Mouse (Mus musculus) liver, embryonic 11.5 days (tissue): Measurements from ENCODE around the gene Ppp1r12a. TPM values are rescaled to one million over a fixed set of nuclear protein-coding genes. Genes with fewer than 3 reads are reported as not detected.

Experiments
- ATAC-seq: fragments of 200-750 bp; cut with Nextera tagmentation; replicated peaks from 2 replicates; pipeline ENCODE4 v1.8.0; 2017; ENCODE audit warnings: moderate number of reproducible peaks, mild to moderate bottlenecking, moderate TSS enrichment, moderate library complexity; ENCODE audit not compliant: low FRiP score
- DNase-seq: peaks from one replicate; pipeline ENCODE4 v3.0.0-alpha.2; 2017; ENCODE audit warnings: low spot score
- H3K27ac ChIP-seq: fragments of 300-500 bp; sonication (generic); 2 replicates; pipeline ENCODE4 v1.5.1; 2014; ENCODE audit warnings: mild to moderate bottlenecking, low read depth, low read length, control low read depth
- H3K27me3 ChIP-seq: fragments of 300-500 bp; sonication (generic); replicated peaks from 2 replicates; pipeline ENCODE4 v1.6.1; 2014; ENCODE audit warnings: low read length, mixed read lengths; ENCODE audit not compliant: control insufficient read depth, insufficient read depth
- H3K36me3 ChIP-seq: fragments of 300-500 bp; sonication (generic); 2 replicates; pipeline ENCODE4 v1.6.1; 2014; ENCODE audit warnings: mild to moderate bottlenecking, low read length, moderate library complexity, mixed read lengths; ENCODE audit not compliant: control insufficient read depth, insufficient read depth
- H3K4me1 ChIP-seq: fragments of 300-500 bp; sonication (generic); replicated peaks from 2 replicates; pipeline ENCODE4 v1.6.1; 2014; ENCODE audit warnings: low read length, mixed read lengths; ENCODE audit not compliant: control insufficient read depth, insufficient read depth
- H3K4me2 ChIP-seq: fragments of 300-500 bp; sonication (generic); 2 replicates; pipeline ENCODE4 v1.6.1; 2014; ENCODE audit warnings: mild to moderate bottlenecking, control low read depth, moderate library complexity
- H3K4me3 ChIP-seq: fragments of 300-500 bp; sonication (generic); 2 replicates; pipeline ENCODE4 v1.5.1; 2014; ENCODE audit warnings: low read depth, low read length, control low read depth
- H3K9ac ChIP-seq: fragments of 300-500 bp; sonication (generic); 2 replicates; pipeline ENCODE4 v1.6.1; 2014; ENCODE audit warnings: low read depth, low read length, control low read depth
- H3K9me3 ChIP-seq: fragments of 300-500 bp; sonication (generic); 2 replicates; pipeline ENCODE4 v1.6.1; 2016; ENCODE audit warnings: low read length, inconsistent platforms, mixed read lengths; ENCODE audit not compliant: control insufficient read depth
- WGBS: fragments of 180-500 bp; shearing (Covaris S2); extraction: QIAGEN DNeasy Blood & Tissue Kit; methylation state at CpG from one replicate; pipeline ENCODE4 v1.1.7; 2014; 5-methylcytosine and 5-hydroxymethylcytosine counted together
- polyA plus RNA-seq: library from polyadenylated mRNA; unstranded; fragments of >200 nt; fragmentation: Nextera tagmentation; extraction: Ambion mirVana; gene quantifications from 2 replicates; pipeline ENCODE4 v1.2.1, GENCODE M21; 2014

Ppp1r12a gene
- polyA plus RNA-seq, 1 experiment from 2014 or later, result 69.4 TPM

DNA sequence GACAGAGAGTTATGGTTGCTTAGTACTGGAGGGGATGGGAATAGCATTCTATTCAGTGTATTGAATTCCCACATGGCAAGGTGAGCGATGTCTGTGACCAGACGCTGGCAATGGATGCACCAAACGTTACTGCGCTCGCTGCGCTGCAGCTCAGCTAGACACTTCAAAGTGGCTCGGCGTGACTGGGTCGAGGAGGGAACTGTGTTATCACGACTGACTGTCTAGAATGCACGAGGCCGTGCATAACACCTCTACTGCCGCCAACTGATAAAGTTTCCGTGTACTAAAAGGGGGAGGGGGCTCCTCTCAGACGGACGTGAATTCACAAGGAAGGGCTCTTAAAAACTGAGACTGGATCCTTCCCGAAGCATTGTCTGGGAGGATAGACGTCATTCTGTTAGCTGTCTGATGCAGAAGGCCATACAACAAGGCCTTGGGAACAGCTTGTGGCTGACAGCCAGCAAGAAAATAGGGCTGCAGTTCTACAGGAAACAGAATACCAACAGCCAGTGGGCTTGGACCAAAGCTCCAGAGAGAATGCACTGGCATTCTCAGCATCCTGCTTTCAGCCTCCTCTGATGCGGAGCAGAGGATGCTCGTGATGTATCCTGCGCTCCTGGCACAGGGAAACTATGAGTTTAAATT, 6.8 kb upstream of the Ppp1r12a start:
- Histone ChIP-seq H3K36me3 (no peaks in the 10 kb centered on the region; the same call in 1 of the 2 replicates), H3K27me3 (no peaks in the 10 kb centered on the region), H3K9me3 (no peaks in the 10 kb centered on the region), H3K4me2 (no peak overlapping the region), H3K9ac (no peak overlapping the region), H3K4me3 (no peak overlapping the region), H3K4me1 (no peaks in the 10 kb centered on the region), H3K27ac (no peak overlapping the region)
- DNase-seq (no peak), ATAC-seq (no peak)
- 54% methylated on average over 21 of the region's 21 CpGs for WGBS

DNA sequence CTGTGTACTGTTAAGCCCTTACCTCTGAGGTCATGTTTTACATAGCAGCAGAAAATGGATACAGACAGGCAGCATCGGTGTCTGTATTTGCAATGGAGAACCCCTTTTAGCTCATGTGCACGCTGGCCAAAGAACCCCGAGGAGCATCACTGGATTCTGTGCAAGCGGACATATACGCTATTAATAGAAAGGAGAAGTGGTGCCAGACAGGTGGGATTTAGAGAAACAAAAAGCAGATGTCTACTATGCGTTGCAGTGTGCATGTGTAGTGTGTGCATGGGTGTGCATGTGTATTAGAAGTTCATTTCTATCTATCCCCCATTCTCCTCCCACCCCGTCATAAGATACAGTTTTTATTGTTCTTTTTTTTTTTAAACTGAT, 6.3 kb upstream of the Ppp1r12a start:
- 69% methylated on average over 7 of the region's 7 CpGs for WGBS
- no peak overlapping the region for H3K27ac ChIP-seq
- no peaks in the 10 kb centered on the region for H3K4me1 ChIP-seq
- ATAC-seq (no peak), DNase-seq (no peak)
- no peak overlapping the region for H3K4me3 ChIP-seq
- no peaks in the 10 kb centered on the region for H3K27me3 ChIP-seq
- no peak overlapping the region for H3K9ac ChIP-seq
- no peaks in the 10 kb centered on the region; the same call in 1 of the 2 replicates for H3K36me3 ChIP-seq
- no peak overlapping the region for H3K4me2 ChIP-seq
- H3K9me3 ChIP-seq, result no peaks in the 10 kb centered on the region

DNA sequence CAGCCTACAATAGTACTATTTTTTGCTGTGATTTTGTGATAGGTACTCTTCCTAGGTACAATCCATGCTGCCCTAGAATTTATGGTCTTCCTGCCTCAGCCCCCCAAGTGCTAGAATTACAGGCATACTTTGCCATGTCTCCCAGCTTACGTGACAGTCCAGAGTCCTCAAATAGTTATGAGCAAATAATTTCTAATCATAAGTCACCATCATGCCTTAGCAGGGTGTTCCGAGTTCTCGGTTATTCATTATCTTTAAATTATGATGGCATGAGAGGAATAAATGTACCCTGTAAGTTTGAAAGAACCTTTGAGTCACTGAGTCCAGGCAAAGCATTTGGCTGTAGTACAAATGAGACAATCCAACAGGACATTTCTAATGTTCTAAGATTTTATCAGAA, 5.9 kb upstream of the Ppp1r12a start:
- Histone ChIP-seq H3K4me3 (no peak overlapping the region), H3K4me1 (0 out of 2 replicates have a peak, but pooled peaks cover 3% of the 10 kb centered on the region), H3K27ac (no peak overlapping the region), H3K4me2 (no peak overlapping the region), H3K27me3 (no peaks in the 10 kb centered on the region), H3K9me3 (no peaks in the 10 kb centered on the region), H3K36me3 (no peaks in the 10 kb centered on the region), H3K9ac (no peak overlapping the region)
- no peak for DNase-seq
- 88% methylated on average over 3 of the region's 3 CpGs for WGBS
- ATAC-seq, result no peak

DNA sequence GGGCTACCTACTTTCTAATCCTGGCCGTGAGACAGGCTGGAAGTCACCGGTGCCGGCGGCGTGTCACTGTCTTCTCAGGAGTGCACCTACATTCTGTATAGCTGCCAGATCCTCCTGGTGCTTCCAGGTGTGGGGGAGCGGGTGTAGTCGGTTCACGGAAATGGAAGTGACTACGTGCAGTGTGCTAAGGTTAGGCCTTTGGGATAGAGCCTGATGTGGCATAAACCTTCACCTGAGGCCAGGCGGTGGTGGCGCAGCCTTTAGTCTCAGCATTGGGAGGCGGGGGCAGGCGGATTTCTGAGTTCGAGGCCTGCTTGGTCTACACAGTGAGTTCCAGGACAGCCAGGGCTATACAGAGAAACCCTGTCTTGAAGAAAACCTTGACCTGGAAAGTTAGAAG, 3.0 kb upstream of the Ppp1r12a start:
- WGBS, result 85% methylated on average over 14 of the region's 14 CpGs
- Histone ChIP-seq H3K9me3 (no peaks in the 10 kb centered on the region), H3K4me2 (no peak overlapping the region), H3K4me3 (no peak overlapping the region), H3K27me3 (no peaks in the 10 kb centered on the region), H3K9ac (no peak overlapping the region), H3K36me3 (no peaks in the 10 kb centered on the region), H3K27ac (no peak overlapping the region), H3K4me1 (0 out of 2 replicates have a peak, but pooled peaks cover 3% of the 10 kb centered on the region)
- ATAC-seq, result no peak
- no peak for DNase-seq

DNA sequence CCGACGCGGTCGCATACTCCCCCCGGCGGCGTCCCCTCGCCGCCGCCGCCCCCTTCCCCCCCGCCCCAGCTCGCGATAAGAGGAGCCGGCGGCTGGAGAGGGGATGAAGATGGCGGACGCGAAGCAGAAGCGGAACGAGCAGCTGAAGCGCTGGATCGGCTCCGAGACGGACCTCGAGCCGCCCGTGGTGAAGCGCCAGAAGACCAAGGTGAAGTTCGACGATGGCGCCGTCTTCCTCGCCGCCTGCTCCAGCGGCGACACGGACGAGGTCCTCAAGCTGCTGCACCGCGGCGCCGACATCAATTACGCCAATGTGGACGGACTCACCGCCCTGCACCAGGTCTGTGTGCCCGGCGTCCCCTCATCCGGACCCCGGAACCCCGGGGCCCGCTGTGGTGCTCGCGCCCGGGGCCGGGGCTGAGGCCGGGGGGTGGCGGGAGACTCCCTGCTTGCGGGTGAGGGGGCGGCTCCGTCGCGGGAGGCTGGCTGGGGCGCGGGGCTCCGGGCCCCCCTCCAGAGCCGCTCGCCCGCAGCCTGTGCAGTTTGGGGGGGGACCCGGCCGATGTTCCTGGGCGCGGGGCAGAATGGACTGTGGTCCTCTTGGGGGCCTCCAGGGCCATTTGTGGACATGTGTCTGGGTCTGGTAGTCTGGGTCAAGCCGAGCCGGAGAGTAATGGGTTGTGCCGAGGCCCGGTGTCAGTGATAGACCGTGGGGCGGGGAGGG, 466 bp downstream of the Ppp1r12a start:
- Histone ChIP-seq H3K4me3 (peak overlapping the region; percentile 100), H3K9me3 (no peaks in the 10 kb centered on the region), H3K4me2 (peak overlapping the region; percentile 83), H3K4me1 (peaks cover 11% of the 10 kb centered on the region), H3K36me3 (no peaks in the 10 kb centered on the region), H3K27me3 (no peaks in the 10 kb centered on the region), H3K27ac (peak overlapping the region; percentile 96), H3K9ac (peak overlapping the region; percentile 99)
- WGBS, result 1% methylated on average over 69 of the region's 79 CpGs
- ATAC-seq, result peak; percentile 77
- no peak for DNase-seq

DNA sequence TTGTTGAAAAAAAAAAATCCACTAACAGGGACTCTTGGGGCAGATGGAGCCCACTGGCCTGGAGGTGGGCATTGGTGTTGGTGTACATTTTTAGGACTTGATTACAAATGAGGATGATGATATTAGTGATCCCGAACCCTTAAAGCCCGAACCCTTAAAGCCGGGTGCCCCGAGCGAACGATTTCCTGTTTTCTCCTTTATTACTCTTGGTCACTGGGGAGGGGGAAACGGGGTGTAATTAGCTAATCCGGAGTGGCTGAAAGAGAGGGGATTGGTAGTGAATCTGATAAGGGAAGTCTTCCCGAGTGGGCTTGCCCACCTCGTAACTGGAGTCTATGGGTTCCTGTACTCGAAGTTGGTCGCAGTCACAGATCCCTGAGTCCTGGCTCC, 1.0 kb downstream of the Ppp1r12a start:
- H3K36me3 ChIP-seq, result no peaks in the 10 kb centered on the region
- no peaks in the 10 kb centered on the region for H3K9me3 ChIP-seq
- H3K4me2 ChIP-seq, result peak overlapping the region; percentile 83
- ATAC-seq, result no peak
- under 1% methylated on average over 12 of the region's 12 CpGs for WGBS
- peak overlapping the region; percentile 99 for H3K9ac ChIP-seq
- H3K4me1 ChIP-seq, result peaks cover 14% of the 10 kb centered on the region
- H3K4me3 ChIP-seq, result peak overlapping the region; percentile 100
- H3K27ac ChIP-seq, result peak overlapping the region; percentile 96
- peak; percentile 51 for DNase-seq
- H3K27me3 ChIP-seq, result no peaks in the 10 kb centered on the region

DNA sequence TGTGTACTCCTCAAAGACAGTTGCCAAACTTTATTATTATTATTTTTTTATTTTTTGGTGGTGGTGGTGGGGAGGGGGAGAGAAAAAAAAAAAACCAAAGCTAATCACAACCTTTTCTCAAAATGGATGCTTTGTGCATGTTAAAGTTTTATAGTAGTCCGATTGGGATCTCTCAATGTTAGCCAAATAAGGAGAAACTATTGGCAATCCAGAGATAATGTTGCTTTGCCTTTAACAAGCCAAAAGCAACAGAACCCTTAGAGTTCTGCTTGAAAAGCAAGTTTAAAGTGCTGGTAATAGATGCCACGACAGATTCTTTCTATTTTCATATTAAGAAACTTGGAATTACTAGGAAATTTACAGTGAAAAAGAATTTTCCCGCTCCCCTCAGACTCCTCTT, 1.5 kb downstream of the Ppp1r12a start:
- 23% methylated on average over 3 of the region's 3 CpGs for WGBS
- H3K9ac ChIP-seq, result peak overlapping the region; percentile 99
- peak overlapping the region; percentile 100 for H3K4me3 ChIP-seq
- H3K36me3 ChIP-seq, result no peaks in the 10 kb centered on the region
- no peaks in the 10 kb centered on the region for H3K9me3 ChIP-seq
- H3K27ac ChIP-seq, result no peak overlapping the region
- H3K4me2 ChIP-seq, result peak overlapping the region; percentile 83
- ATAC-seq (no peak), DNase-seq (no peak)
- H3K4me1 ChIP-seq, result peaks cover 16% of the 10 kb centered on the region
- H3K27me3 ChIP-seq, result no peaks in the 10 kb centered on the region

DNA sequence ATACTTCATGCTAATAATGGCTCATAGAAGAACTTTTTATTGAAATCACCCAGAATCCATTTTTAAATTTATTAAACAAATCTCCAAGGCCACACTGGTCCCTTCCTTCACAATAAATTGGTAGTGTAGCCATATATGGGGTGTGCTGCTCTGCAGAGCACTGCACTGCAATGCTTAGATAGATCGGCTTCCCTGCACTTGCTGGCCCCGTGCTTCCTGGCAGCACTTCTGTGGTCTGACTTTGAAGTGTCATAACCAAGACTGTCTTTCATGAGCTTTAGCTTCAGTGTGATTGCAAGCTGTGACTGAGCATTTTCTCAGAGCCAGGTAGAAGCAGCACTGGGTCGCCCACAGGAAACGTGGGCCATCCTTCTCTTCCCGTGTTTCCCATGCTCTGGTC, 5.8 kb downstream of the Ppp1r12a start:
- 43% methylated on average over 5 of the region's 5 CpGs for WGBS
- peak overlapping the region; percentile 2; the same call in 1 of the 2 replicates for H3K4me2 ChIP-seq
- H3K36me3 ChIP-seq, result no peaks in the 10 kb centered on the region
- H3K4me3 ChIP-seq, result no peak overlapping the region
- H3K27ac ChIP-seq, result no peak overlapping the region
- no peaks in the 10 kb centered on the region for H3K27me3 ChIP-seq
- no peak overlapping the region for H3K9ac ChIP-seq
- H3K9me3 ChIP-seq, result no peaks in the 10 kb centered on the region
- peaks cover 20% of the 10 kb centered on the region for H3K4me1 ChIP-seq
- ATAC-seq, result peak; percentile 78
- no peak for DNase-seq

DNA sequence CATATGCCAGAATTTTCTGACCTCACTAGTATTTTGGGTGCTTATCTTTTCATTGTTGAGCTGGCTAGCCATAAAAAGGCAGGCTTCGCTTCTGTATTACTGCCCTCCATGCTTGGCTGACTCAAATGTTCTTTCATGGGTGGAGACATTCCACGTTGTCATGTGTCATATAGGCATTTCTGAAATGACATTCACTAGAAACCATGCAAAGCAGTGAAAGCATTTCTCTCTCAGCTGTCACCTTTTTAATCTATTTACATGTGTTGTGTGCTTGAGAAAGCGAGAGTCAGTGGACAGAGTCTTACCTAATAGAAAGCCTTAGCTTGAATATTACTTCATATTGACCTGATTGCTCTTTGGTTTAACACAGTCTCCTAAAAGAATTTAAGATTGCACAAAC, 8.8 kb downstream of the Ppp1r12a start:
- Histone ChIP-seq H3K27me3 (no peaks in the 10 kb centered on the region), H3K27ac (no peak overlapping the region), H3K4me3 (no peak overlapping the region), H3K36me3 (no peaks in the 10 kb centered on the region), H3K9ac (no peak overlapping the region), H3K4me1 (peaks cover 34% of the 10 kb centered on the region), H3K4me2 (no peak overlapping the region), H3K9me3 (no peaks in the 10 kb centered on the region)
- ATAC-seq (no peak), DNase-seq (no peak)
- 81% methylated on average over 3 of the region's 3 CpGs for WGBS
